Mouse (Mus musculus): ENCODE data around the gene Cadps2.

DNA sequence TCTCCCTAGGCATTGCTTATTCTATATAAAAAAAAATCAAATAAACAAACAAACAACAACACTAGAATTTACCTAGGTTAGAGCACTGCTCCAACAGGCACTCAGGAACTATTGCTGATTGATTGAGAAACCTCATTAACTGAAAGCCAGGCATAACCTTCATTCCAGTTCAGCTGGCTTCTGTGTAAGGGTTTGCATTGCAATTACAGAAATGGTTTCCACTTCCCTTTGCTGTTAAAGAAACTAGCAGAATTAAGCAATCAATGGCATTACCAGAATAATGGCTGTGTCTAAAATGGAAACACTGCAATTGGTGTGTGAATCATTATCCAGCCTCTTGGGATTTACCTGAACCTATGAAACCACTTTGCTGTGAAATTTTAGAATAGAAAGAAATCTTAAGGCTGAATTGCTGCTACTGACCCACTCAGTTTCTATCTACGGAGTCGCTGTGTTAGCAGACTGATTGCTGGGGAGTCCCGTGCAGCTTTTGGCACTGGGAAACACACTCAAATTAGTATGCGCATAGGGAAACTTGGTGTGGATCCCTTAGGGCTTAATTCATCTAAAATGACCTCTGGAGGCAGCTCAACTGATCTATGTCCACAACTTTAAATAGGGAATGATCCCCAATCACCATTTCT is 37.7 kb upstream of the Cadps2 start:
- TF ChIP-seq CTCF (IDR thresholded peaks at IDR 0.05; ENCODE audit: low read depth, low read length) (no peak), POLR2A (IDR thresholded peaks at IDR 0.05; ENCODE audit: extremely low read depth, insufficient read depth, low read length) (no peak)

All from liver, adult 2 months (tissue).